Mouse (Mus musculus) cerebellum, adult 2 months (tissue): ENCODE data around the gene Jak1. TPM values are rescaled to one million over a fixed set of nuclear protein-coding genes. Genes with fewer than 3 reads are reported as not detected.

Experiments used
- DNase-seq, 2 experiments: peaks; one replicate each; pipeline ENCODE4 v3.0.0; 2021
- H3K27ac ChIP-seq: fragments of 200-500 bp; 2 replicates; pipeline ENCODE4 v1.5.1; 2012; ENCODE audit warnings: low read length, control low read depth, inconsistent platforms; ENCODE audit not compliant: insufficient read depth
- H3K27me3 ChIP-seq: fragments of 200-500 bp; 2 replicates; pipeline ENCODE4 v1.6.1; 2012; ENCODE audit warnings: inconsistent platforms, mild to moderate bottlenecking, low read length, moderate library complexity; ENCODE audit not compliant: control insufficient read depth, insufficient read depth
- H3K4me1 ChIP-seq: fragments of 200-500 bp; 2 replicates; pipeline ENCODE4 v1.6.1; 2011; ENCODE audit warnings: low read length; ENCODE audit not compliant: control insufficient read depth, insufficient read depth
- H3K4me3 ChIP-seq: fragments of 200-500 bp; replicated peaks from 2 replicates; pipeline ENCODE3; 2011; ENCODE audit warnings: mild to moderate bottlenecking, low read depth, low read length, control low read depth; ENCODE audit not compliant: insufficient read depth
- CTCF ChIP-seq: fragments of 200-500 bp; IDR thresholded peaks from 2 replicates; pipeline ENCODE4 v1.5.1; 2011; ENCODE audit warnings: low read depth, mild to moderate bottlenecking, control low read depth, low read length, moderate library complexity, borderline replicate concordance; ENCODE audit not compliant: insufficient read depth
- POLR2A ChIP-seq: fragments of 200-500 bp; IDR thresholded peaks from 2 replicates; pipeline ENCODE4 v1.6.1; 2011; ENCODE audit warnings: low read length, control low read depth, borderline replicate concordance; ENCODE audit not compliant: insufficient read depth
- WGBS: fragments of 180-500 bp; shearing (Covaris S2); methylation state at CpG from one replicate; pipeline ENCODE4 v1.1.7; 2018; 5-methylcytosine and 5-hydroxymethylcytosine counted together
- polyA plus RNA-seq: library from polyadenylated mRNA; depleted of rRNA; stranded (reverse); fragments of >200 nt; gene quantifications from 2 replicates; pipeline ENCODE4 v1.2.3, GENCODE M21; 2012

Jak1 gene
- polyA plus RNA-seq, 1 experiment, result 72.2 TPM

DNA sequence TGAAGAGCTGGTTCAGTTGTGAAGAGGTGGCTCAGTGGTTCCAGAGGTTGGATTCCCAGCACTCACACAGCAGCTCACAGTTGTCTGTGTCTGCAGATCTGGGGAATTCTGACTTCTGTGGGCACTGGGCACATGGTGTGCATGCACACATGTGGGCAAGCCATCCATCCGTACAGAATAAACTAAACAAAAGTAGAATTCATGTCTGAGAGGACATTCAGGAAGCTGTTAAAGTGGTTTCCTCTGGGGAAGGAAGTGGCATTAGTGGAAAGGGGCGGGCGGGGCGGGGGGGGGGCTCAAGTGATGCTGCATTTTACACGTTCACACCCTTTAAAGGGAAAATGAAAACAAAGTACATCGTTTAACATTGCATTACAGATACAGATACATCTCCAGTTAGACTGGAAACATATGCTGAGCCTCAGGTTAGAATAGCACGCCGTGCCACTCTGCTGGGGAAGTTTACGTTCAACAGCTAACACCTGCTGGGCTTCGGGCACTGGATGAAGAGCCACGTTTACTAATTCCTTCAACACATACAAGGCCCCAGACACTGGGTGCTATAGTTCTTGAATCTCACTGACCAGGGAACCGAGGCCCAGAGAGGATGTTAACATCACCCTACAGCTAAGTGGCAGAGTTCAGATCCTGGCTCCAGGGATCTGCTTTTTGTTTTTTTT is 33.4 kb upstream of the Jak1 start:
- DNase-seq, result no peak
- WGBS, result 85% methylated on average over 12 of the region's 12 CpGs
- H3K4me3 ChIP-seq, result no peak overlapping the region
- no peak overlapping the region for H3K27ac ChIP-seq
- no peaks in the 10 kb centered on the region for H3K4me1 ChIP-seq
- H3K27me3 ChIP-seq, result no peaks in the 10 kb centered on the region
- TF ChIP-seq CTCF, result no peak
- no peak for TF ChIP-seq POLR2A

DNA sequence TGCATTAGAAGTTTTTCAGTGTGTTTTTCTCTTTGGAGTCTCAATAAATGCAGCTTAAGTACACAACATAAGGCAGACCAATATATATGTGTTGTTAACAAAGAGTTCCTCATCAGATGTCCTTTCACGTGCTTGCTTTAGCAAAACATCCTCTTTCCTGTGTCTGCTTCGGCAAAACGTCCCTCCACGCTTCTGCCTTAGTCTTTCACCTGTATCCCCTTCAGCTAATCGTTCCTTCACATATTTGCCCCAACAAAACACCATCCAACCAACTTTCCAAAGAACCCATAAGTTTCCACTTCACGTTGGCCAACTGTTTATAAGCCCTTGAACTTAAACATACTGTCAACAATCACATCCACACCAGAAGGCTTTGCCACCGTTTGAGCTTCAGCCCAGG is 31.8 kb upstream of the Jak1 start:
- 81% methylated on average over 7 of the region's 7 CpGs for WGBS
- no peak for DNase-seq
- TF ChIP-seq CTCF (no peak), POLR2A (no peak)
- Histone ChIP-seq H3K27ac (no peak overlapping the region), H3K27me3 (no peaks in the 10 kb centered on the region), H3K4me1 (no peaks in the 10 kb centered on the region), H3K4me3 (no peak overlapping the region)

GRCm38 (mm10) chr4:101295788-101296187 is 30.7 kb upstream of the Jak1 start:
- no peak for DNase-seq
- no peak for TF ChIP-seq CTCF
- no peak for TF ChIP-seq POLR2A
- no peak overlapping the region for H3K4me3 ChIP-seq
- H3K27me3 ChIP-seq, result no peaks in the 10 kb centered on the region
- 83% methylated on average over 3 of the region's 3 CpGs for WGBS
- H3K27ac ChIP-seq, result no peak overlapping the region
- H3K4me1 ChIP-seq, result no peaks in the 10 kb centered on the region

GRCm38 (mm10) chr4:101293661-101294060 is 28.6 kb upstream of the Jak1 start:
- 88% methylated on average over 9 of the region's 9 CpGs for WGBS
- DNase-seq, result no peak
- TF ChIP-seq CTCF (no peak), POLR2A (no peak)
- no peak overlapping the region for H3K27ac ChIP-seq
- H3K4me3 ChIP-seq, result no peak overlapping the region
- no peaks in the 10 kb centered on the region for H3K4me1 ChIP-seq
- no peaks in the 10 kb centered on the region for H3K27me3 ChIP-seq

DNA sequence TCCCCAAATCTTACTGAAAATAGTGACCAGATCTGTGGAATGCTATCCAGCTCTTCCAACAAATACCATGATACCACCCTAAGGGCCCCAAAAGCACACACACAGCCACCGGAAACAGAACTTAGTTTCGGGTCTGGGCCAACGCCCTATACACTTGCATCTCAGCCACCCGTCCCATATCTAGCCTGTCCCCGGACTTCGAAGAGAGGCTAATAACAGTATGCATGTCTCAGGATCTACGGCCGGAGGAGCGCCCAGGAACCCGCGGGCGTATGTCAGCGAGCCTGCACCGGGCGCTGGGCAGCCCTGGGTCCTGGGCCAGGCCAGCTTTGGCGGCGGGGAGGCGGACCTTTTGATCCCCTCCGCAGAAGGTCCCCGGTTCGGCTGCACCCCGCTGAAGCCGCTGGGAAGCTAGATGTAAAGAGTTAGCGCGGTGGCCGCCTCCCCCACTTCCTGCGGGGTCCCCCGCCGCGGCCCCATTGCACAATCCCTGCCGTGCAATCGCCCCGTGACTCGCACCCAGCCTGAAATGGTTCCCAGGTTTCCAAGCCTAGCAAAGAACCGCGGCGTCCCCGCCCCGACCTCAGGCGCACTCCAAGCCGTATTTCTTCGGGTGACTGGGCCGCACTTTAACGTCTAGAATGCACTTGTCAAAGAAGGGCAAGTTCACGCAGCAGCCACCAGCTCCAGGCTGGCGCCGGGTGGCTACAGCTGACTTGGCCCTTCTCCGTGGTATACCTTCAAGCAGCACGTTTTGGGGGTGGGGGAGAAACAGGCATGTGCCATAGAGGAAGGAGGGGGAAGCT is 27.9 kb upstream of the Jak1 start:
- H3K4me1 ChIP-seq, result no peaks in the 10 kb centered on the region
- WGBS, result 11% methylated on average over 49 of the region's 49 CpGs
- H3K27ac ChIP-seq, result no peak overlapping the region
- DNase-seq, result peak; percentile 12 to 32
- no peaks in the 10 kb centered on the region for H3K27me3 ChIP-seq
- no peak for TF ChIP-seq POLR2A
- TF ChIP-seq CTCF, result no peak
- peak overlapping the region; percentile 34 for H3K4me3 ChIP-seq

DNA sequence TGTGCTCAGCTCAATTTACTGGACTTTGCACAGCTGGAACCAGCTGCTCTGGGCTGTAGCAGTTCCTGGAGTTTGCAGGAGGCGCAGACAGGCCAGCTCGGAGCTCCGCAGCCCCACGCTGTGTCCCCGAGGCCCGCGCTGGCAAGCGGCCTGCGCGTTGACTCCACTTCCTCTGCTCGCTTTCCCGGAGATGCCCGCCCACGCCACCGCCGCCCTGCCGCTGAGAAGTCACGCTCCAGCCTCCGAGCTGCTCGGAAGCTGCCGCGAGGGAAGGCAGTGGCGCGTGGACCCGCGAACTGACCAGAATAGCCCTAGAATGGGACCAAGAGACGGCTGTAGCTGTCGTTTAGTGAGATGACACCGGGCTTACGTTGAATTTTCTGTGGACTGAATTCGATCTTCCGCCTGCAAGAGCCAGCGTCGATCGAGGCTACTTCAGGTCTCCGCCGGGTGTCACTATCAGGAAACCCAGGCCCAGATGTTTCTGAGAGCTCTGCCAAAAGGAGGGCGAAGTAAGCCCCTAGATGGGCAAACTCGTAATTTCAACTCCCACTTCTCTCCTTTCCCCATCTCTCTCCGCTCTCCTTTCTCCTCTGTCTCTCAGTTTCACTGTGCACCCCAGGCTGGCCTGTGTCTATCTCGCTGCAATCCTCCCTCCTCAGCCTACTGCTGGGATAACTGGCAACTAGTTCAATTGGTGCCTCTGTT is 27.1 kb upstream of the Jak1 start:
- TF ChIP-seq POLR2A (no peak), CTCF (no peak)
- Histone ChIP-seq H3K4me3 (peak overlapping the region; percentile 35), H3K27me3 (no peaks in the 10 kb centered on the region), H3K4me1 (no peaks in the 10 kb centered on the region), H3K27ac (no peak overlapping the region)
- WGBS, result 6% methylated on average over 41 of the region's 41 CpGs
- peak; percentile 76 to 80 for DNase-seq

- Histone ChIP-seq H3K27ac (no peak overlapping the region), H3K4me3 (no peak overlapping the region), H3K27me3 (no peaks in the 10 kb centered on the region; the same call in 1 of the 2 replicates), H3K4me1 (peaks cover 5% of the 10 kb centered on the region)
- WGBS, result 67% methylated on average over 11 of the region's 11 CpGs
- DNase-seq, result no peak
- TF ChIP-seq CTCF (no peak), POLR2A (no peak)
Observed at GRCm38 (mm10) chr4:101288292-101288691, 23.2 kb upstream of the Jak1 start.
